Mouse (Mus musculus): ENCODE measurements around the gene Klc4. TPM values are rescaled to one million over a fixed set of nuclear protein-coding genes. Genes with fewer than 3 reads are reported as not detected.

The Klc4 gene
- polyA plus RNA-seq, 1 experiment from 2014 or later, result 15.8 TPM

GRCm38 (mm10) chr17:46618769-46619682, 26.8 kb downstream of the Klc4 start:
- DNase-seq (ENCODE audit: low spot score) (peak; percentile 81), ATAC-seq (ENCODE audit: low read depth) (peak; percentile 64)
- no peaks in the 10 kb centered on the region for H3K27me3 ChIP-seq (replicated peaks; ENCODE audit: control insufficient read depth, insufficient read depth, low read length)
- peak overlapping the region; percentile 60 for H3K9ac ChIP-seq (ENCODE audit: low read depth, low read length)
- H3K4me2 ChIP-seq (ENCODE audit: low read depth, low read length), result peak overlapping the region; percentile 52
- 7% methylated on average over 23 of the region's 27 CpGs for WGBS
- H3K4me3 ChIP-seq (ENCODE audit: low read depth, low read length), result peak overlapping the region; percentile 20
- H3K27ac ChIP-seq (replicated peaks; ENCODE audit: low read depth, low read length), result peak overlapping the region; percentile 97
- H3K4me1 ChIP-seq (ENCODE audit: control insufficient read depth, insufficient read depth, low read length), result peaks cover 80% of the 10 kb centered on the region
- H3K36me3 ChIP-seq (ENCODE audit: control insufficient read depth, insufficient read depth, low read length), result no peaks in the 10 kb centered on the region
- no peaks in the 10 kb centered on the region for H3K9me3 ChIP-seq (ENCODE audit: control insufficient read depth, low read length)

GRCm38 (mm10) chr17:46618394-46618768, 27.4 kb downstream of the Klc4 start:
- peak overlapping the region; percentile 60 for H3K9ac ChIP-seq (ENCODE audit: low read depth, low read length)
- H3K4me1 ChIP-seq (ENCODE audit: control insufficient read depth, insufficient read depth, low read length), result peaks cover 80% of the 10 kb centered on the region
- H3K27ac ChIP-seq (replicated peaks; ENCODE audit: low read depth, low read length), result peak overlapping the region; percentile 97
- peak; percentile 60 for ATAC-seq (ENCODE audit: low read depth)
- no peaks in the 10 kb centered on the region for H3K27me3 ChIP-seq (replicated peaks; ENCODE audit: control insufficient read depth, insufficient read depth, low read length)
- no peaks in the 10 kb centered on the region for H3K36me3 ChIP-seq (ENCODE audit: control insufficient read depth, insufficient read depth, low read length)
- H3K4me3 ChIP-seq (ENCODE audit: low read depth, low read length), result peak overlapping the region; percentile 20
- WGBS, result 8% methylated on average over 6 of the region's 6 CpGs
- no peaks in the 10 kb centered on the region for H3K9me3 ChIP-seq (ENCODE audit: control insufficient read depth, low read length)
- DNase-seq (ENCODE audit: low spot score), result peak; percentile 85
- peak overlapping the region; percentile 52 for H3K4me2 ChIP-seq (ENCODE audit: low read depth, low read length)

- no peaks in the 10 kb centered on the region for H3K36me3 ChIP-seq (ENCODE audit: control insufficient read depth, insufficient read depth, low read length)
- no peaks in the 10 kb centered on the region for H3K27me3 ChIP-seq (replicated peaks; ENCODE audit: control insufficient read depth, insufficient read depth, low read length)
- H3K9ac ChIP-seq (ENCODE audit: low read depth, low read length), result peak overlapping the region; percentile 23; the same call in 1 of the 2 replicates
- peak overlapping the region; percentile 20; the same call in 1 of the 2 replicates for H3K4me3 ChIP-seq (ENCODE audit: low read depth, low read length)
- DNase-seq (ENCODE audit: low spot score), result peak; percentile 49
- ATAC-seq (ENCODE audit: low read depth), result no peak
- H3K4me1 ChIP-seq (ENCODE audit: control insufficient read depth, insufficient read depth, low read length), result peaks cover 82% of the 10 kb centered on the region
- H3K4me2 ChIP-seq (ENCODE audit: low read depth, low read length), result peak overlapping the region; percentile 52
- no peaks in the 10 kb centered on the region for H3K9me3 ChIP-seq (ENCODE audit: control insufficient read depth, low read length)
- H3K27ac ChIP-seq (replicated peaks; ENCODE audit: low read depth, low read length), result peak overlapping the region; percentile 97
- 46% methylated on average over 12 of the region's 12 CpGs for WGBS
These were observed 28.0 kb downstream of the Klc4 start for GRCm38 (mm10) chr17:46617799-46618198.

GRCm38 (mm10) chr17:46613229-46613628, 32.6 kb downstream of the Klc4 start:
- Histone ChIP-seq H3K9me3 (ENCODE audit: control insufficient read depth, low read length) (no peaks in the 10 kb centered on the region), H3K27me3 (replicated peaks; ENCODE audit: control insufficient read depth, insufficient read depth, low read length) (no peaks in the 10 kb centered on the region), H3K4me3 (ENCODE audit: low read depth, low read length) (no peak overlapping the region), H3K4me2 (ENCODE audit: low read depth, low read length) (peak overlapping the region; percentile 7; the same call in 1 of the 2 replicates), H3K4me1 (ENCODE audit: control insufficient read depth, insufficient read depth, low read length) (peaks cover 59% of the 10 kb centered on the region), H3K27ac (replicated peaks; ENCODE audit: low read depth, low read length) (peak overlapping the region; percentile 41), H3K9ac (ENCODE audit: low read depth, low read length) (no peak overlapping the region), H3K36me3 (ENCODE audit: control insufficient read depth, insufficient read depth, low read length) (no peaks in the 10 kb centered on the region)
- ATAC-seq (ENCODE audit: low read depth), result no peak
- 50% methylated on average over 3 of the region's 3 CpGs for WGBS
- no peak for DNase-seq (ENCODE audit: low spot score)

- ATAC-seq (ENCODE audit: low read depth) (0 out of 2 replicates have a peak, but pooled peaks have one; percentile 23), DNase-seq (ENCODE audit: low spot score) (peak; percentile 49)
- WGBS, result 28% methylated on average over 4 of the region's 4 CpGs
- Histone ChIP-seq H3K27me3 (replicated peaks; ENCODE audit: control insufficient read depth, insufficient read depth, low read length) (no peaks in the 10 kb centered on the region), H3K4me1 (ENCODE audit: control insufficient read depth, insufficient read depth, low read length) (peaks cover 57% of the 10 kb centered on the region), H3K36me3 (ENCODE audit: control insufficient read depth, insufficient read depth, low read length) (no peaks in the 10 kb centered on the region), H3K9ac (ENCODE audit: low read depth, low read length) (no peak overlapping the region; the same call in 1 of the 2 replicates), H3K9me3 (ENCODE audit: control insufficient read depth, low read length) (no peaks in the 10 kb centered on the region), H3K27ac (replicated peaks; ENCODE audit: low read depth, low read length) (peak overlapping the region; percentile 41), H3K4me3 (ENCODE audit: low read depth, low read length) (no peak overlapping the region), H3K4me2 (ENCODE audit: low read depth, low read length) (peak overlapping the region; percentile 7)
These were observed 33.0 kb downstream of the Klc4 start for GRCm38 (mm10) chr17:46612820-46613219.

- 44% methylated on average over 2 of the region's 2 CpGs for WGBS
- no peaks in the 10 kb centered on the region for H3K27me3 ChIP-seq (replicated peaks; ENCODE audit: control insufficient read depth, insufficient read depth, low read length)
- no peak overlapping the region for H3K4me3 ChIP-seq (ENCODE audit: low read depth, low read length)
- no peak for ATAC-seq (ENCODE audit: low read depth)
- peak overlapping the region; percentile 41 for H3K27ac ChIP-seq (replicated peaks; ENCODE audit: low read depth, low read length)
- H3K4me1 ChIP-seq (ENCODE audit: control insufficient read depth, insufficient read depth, low read length), result peaks cover 50% of the 10 kb centered on the region
- DNase-seq (ENCODE audit: low spot score), result no peak
- H3K9me3 ChIP-seq (ENCODE audit: control insufficient read depth, low read length), result no peaks in the 10 kb centered on the region
- no peak overlapping the region for H3K9ac ChIP-seq (ENCODE audit: low read depth, low read length)
- H3K4me2 ChIP-seq (ENCODE audit: low read depth, low read length), result peak overlapping the region; percentile 7; the same call in 1 of the 2 replicates
- no peaks in the 10 kb centered on the region for H3K36me3 ChIP-seq (ENCODE audit: control insufficient read depth, insufficient read depth, low read length)
These were observed 33.6 kb downstream of the Klc4 start for GRCm38 (mm10) chr17:46612189-46612588.

- Histone ChIP-seq H3K4me2 (ENCODE audit: low read depth, low read length) (no peak overlapping the region), H3K4me1 (ENCODE audit: control insufficient read depth, insufficient read depth, low read length) (peaks cover 43% of the 10 kb centered on the region), H3K9me3 (ENCODE audit: control insufficient read depth, low read length) (no peaks in the 10 kb centered on the region), H3K9ac (ENCODE audit: low read depth, low read length) (no peak overlapping the region), H3K27ac (replicated peaks; ENCODE audit: low read depth, low read length) (no peak overlapping the region), H3K27me3 (replicated peaks; ENCODE audit: control insufficient read depth, insufficient read depth, low read length) (no peaks in the 10 kb centered on the region), H3K36me3 (ENCODE audit: control insufficient read depth, insufficient read depth, low read length) (no peaks in the 10 kb centered on the region), H3K4me3 (ENCODE audit: low read depth, low read length) (no peak overlapping the region)
- ATAC-seq (ENCODE audit: low read depth) (no peak), DNase-seq (ENCODE audit: low spot score) (no peak)
- 93% methylated on average over 6 of the region's 6 CpGs for WGBS
These were observed 34.5 kb downstream of the Klc4 start for GRCm38 (mm10) chr17:46611316-46611715.

- no peak overlapping the region for H3K4me3 ChIP-seq (ENCODE audit: low read depth, low read length)
- no peaks in the 10 kb centered on the region for H3K36me3 ChIP-seq (ENCODE audit: control insufficient read depth, insufficient read depth, low read length)
- H3K27ac ChIP-seq (replicated peaks; ENCODE audit: low read depth, low read length), result peak overlapping the region; percentile 65
- DNase-seq (ENCODE audit: low spot score), result peak; percentile 55
- no peak overlapping the region for H3K9ac ChIP-seq (ENCODE audit: low read depth, low read length)
- 0 out of 2 replicates have a peak overlapping the region, but pooled peaks have one; percentile 4 for H3K4me2 ChIP-seq (ENCODE audit: low read depth, low read length)
- peaks cover 47% of the 10 kb centered on the region for H3K4me1 ChIP-seq (ENCODE audit: control insufficient read depth, insufficient read depth, low read length)
- ATAC-seq (ENCODE audit: low read depth), result peak; percentile 48; the same call in 1 of the 2 replicates
- 41% methylated on average over 15 of the region's 15 CpGs for WGBS
- H3K27me3 ChIP-seq (replicated peaks; ENCODE audit: control insufficient read depth, insufficient read depth, low read length), result no peaks in the 10 kb centered on the region
- H3K9me3 ChIP-seq (ENCODE audit: control insufficient read depth, low read length), result no peaks in the 10 kb centered on the region
These were observed 35.9 kb downstream of the Klc4 start for GRCm38 (mm10) chr17:46609721-46610514.
